Mouse (Mus musculus) WW6 (cell line): ENCODE data around the gene Extl1.

Experiments used
- DNase-seq: peaks from one replicate; pipeline ENCODE4 v3.0.0-alpha.2; 2013; ENCODE audit warnings: low read depth, low spot score

Gene Extl1

GRCm38 (mm10) chr4:134314081-134314655 is 69.5 kb downstream of the Extl1 start:
- DNase-seq = no peak

- no peak for DNase-seq
Observed at GRCm38 (mm10) chr4:134312901-134313300, 70.7 kb downstream of the Extl1 start.

GRCm38 (mm10) chr4:134312341-134312740 is 71.3 kb downstream of the Extl1 start:
- DNase-seq = no peak

- no peak for DNase-seq
Observed at GRCm38 (mm10) chr4:134311784-134312183, 71.9 kb downstream of the Extl1 start.

- no peak for DNase-seq
Observed at GRCm38 (mm10) chr4:134310656-134311055, 73.0 kb downstream of the Extl1 start.

GRCm38 (mm10) chr4:134310106-134310505 is 73.5 kb downstream of the Extl1 start:
- DNase-seq = no peak

GRCm38 (mm10) chr4:134307367-134308072 is 76.1 kb downstream of the Extl1 start:
- DNase-seq = no peak

- no peak for DNase-seq
Observed at GRCm38 (mm10) chr4:134306963-134307362, 76.7 kb downstream of the Extl1 start.
